Mouse (Mus musculus): ENCODE results near the gene Yipf4.

- TF ChIP-seq CTCF (IDR thresholded peaks at IDR 0.05; ENCODE audit: insufficient read depth, low read depth, low read length) (no peak), POLR2A (IDR thresholded peaks at IDR 0.05; ENCODE audit: insufficient read depth, low read depth, low read length) (no peak)
These were observed 31.2 kb upstream of the Yipf4 start for GRCm38 (mm10) chr17:74457972-74458677.
